Mouse (Mus musculus) brain, embryonic 14.5 days (tissue): ENCODE results near the gene Tmem54.

Experiments used
- CTCF ChIP-seq: fragments of 200-500 bp; IDR thresholded peaks from 2 replicates; pipeline ENCODE4 v1.5.1; 2012; ENCODE audit warnings: inconsistent platforms, mild to moderate bottlenecking, moderate library complexity, borderline replicate concordance; ENCODE audit not compliant: insufficient read depth, insufficient read length; ENCODE audit errors: extremely low read depth
- POLR2A ChIP-seq: fragments of 200-500 bp; IDR thresholded peaks from 2 replicates; pipeline ENCODE4 v1.6.1; 2012; ENCODE audit warnings: mild to moderate bottlenecking, inconsistent platforms, borderline replicate concordance; ENCODE audit not compliant: poor library complexity, insufficient read depth, insufficient read length, severe bottlenecking; ENCODE audit errors: extremely low read depth

- TF ChIP-seq POLR2A (no peak), CTCF (no peak)
These were observed 41.0 kb downstream of the Tmem54 start for GRCm38 (mm10) chr4:129146392-129146791.
